Mouse (Mus musculus) CH12.LX (cell line): ENCODE data around the gene R3hdm2.
A peak's percentile ranks its signal among the peaks of the same experiment; 100 is the strongest.

Source experiments
- RAD21 ChIP-seq: IDR thresholded peaks from 2 replicates; pipeline ENCODE4 v1.6.1; 2011; ENCODE audit warnings: low read depth, mild to moderate bottlenecking, low read length, improper control_type of control experiment, moderate library complexity
- ZC3H11A ChIP-seq: IDR thresholded peaks from 2 replicates; pipeline ENCODE4 v1.6.1; 2012; ENCODE audit warnings: low read depth, mild to moderate bottlenecking, inconsistent platforms, low read length, improper control_type of control experiment

DNA sequence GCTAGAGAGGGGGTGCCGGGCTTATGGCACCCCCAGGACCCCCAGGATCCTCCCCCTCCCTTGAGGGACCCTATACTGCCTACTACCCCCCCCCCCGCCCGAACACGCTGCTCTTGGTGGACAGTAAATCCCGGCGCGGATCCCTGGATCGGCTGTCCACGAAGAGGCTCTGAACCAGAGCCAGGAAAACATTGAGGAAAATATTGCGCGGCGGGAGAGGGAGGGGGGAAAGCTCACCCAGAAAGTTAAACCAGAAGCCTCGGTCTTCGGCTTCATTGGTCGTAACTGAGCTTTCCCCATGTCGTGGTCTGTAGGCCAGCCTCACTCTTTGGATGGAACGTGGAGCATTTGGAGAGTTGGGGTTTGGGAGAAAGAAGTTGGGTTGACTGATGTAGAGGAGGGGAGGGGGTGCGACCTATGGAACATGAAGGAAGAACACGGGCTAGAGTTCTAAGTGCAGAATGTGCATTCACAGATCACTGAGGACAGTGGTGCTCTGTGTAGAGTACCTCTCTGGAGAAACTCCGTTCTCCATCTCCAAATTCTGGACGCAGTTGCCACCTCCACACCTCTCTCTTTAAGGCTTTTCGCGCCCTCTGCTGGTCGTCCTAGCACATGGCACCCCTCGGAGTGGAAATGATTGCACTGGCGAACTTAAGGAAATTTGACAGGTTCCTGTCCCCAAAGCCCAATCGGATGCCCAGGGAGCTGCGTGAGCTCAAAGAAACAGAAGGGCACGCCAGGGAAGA is 38.1 kb upstream of the R3hdm2 start, which contains the start of gene Gli1:
- no peak for TF ChIP-seq ZC3H11A
- TF ChIP-seq RAD21 = peak; percentile 77
